Mouse (Mus musculus) midbrain, embryonic 10.5 days (tissue): Measurements from ENCODE around the gene Tmod3. TPM values are rescaled to one million over a fixed set of nuclear protein-coding genes. Genes with fewer than 3 reads are reported as not detected.

ENCODE experiments used
- DNase-seq: peaks from one replicate; pipeline ENCODE4 v3.0.0-alpha.2; 2017; ENCODE audit warnings: low spot score
- H3K27ac ChIP-seq: fragments of 300-500 bp; sonication (generic); replicated peaks from 2 replicates; pipeline ENCODE4 v1.5.1; 2016; ENCODE audit warnings: mild to moderate bottlenecking
- H3K27me3 ChIP-seq: fragments of 300-500 bp; sonication (generic); 2 replicates; pipeline ENCODE4 v1.6.1; 2016; ENCODE audit warnings: low read depth, mild to moderate bottlenecking; ENCODE audit not compliant: poor library complexity, severe bottlenecking
- H3K36me3 ChIP-seq: fragments of 300-500 bp; sonication (generic); 2 replicates; pipeline ENCODE4 v1.6.1; 2016; ENCODE audit warnings: mild to moderate bottlenecking, moderate library complexity
- H3K4me1 ChIP-seq: fragments of 300-500 bp; sonication (generic); 2 replicates; pipeline ENCODE4 v1.6.1; 2016
- H3K4me3 ChIP-seq: fragments of 300-500 bp; sonication (generic); 2 replicates; pipeline ENCODE4 v1.5.1; 2016; ENCODE audit warnings: mild to moderate bottlenecking, moderate library complexity
- H3K9me3 ChIP-seq: fragments of 300-500 bp; sonication (generic); replicated peaks from 2 replicates; pipeline ENCODE4 v1.6.1; 2016; ENCODE audit warnings: mild to moderate bottlenecking
- WGBS: fragments of 180-500 bp; shearing (Covaris S2); methylation state at CpG from one replicate; pipeline ENCODE4 v1.1.7; 2016; 5-methylcytosine and 5-hydroxymethylcytosine counted together
- polyA plus RNA-seq: library from polyadenylated mRNA; unstranded; fragments of >200 nt; fragmentation: Nextera tagmentation; extraction: Ambion mirVana; gene quantifications from 2 replicates; pipeline ENCODE4 v1.2.1, GENCODE M21; 2016

Gene Tmod3
- polyA plus RNA-seq, 1 experiment from 2014 or later = 90.8 TPM

- WGBS = 68% methylated on average over 3 of the region's 3 CpGs
- no peaks in the 10 kb centered on the region for H3K9me3 ChIP-seq
- no peak overlapping the region for H3K4me3 ChIP-seq
- H3K27ac ChIP-seq = no peak overlapping the region
- no peak for DNase-seq
- peaks cover 42% of the 10 kb centered on the region for H3K36me3 ChIP-seq
- no peaks in the 10 kb centered on the region for H3K27me3 ChIP-seq
- peaks cover 7% of the 10 kb centered on the region for H3K4me1 ChIP-seq
These were observed 82.2 kb downstream of the Tmod3 start for GRCm38 (mm10) chr9:75477212-75477611.

- H3K4me3 ChIP-seq = no peak overlapping the region
- WGBS = 80% methylated on average over 14 of the region's 14 CpGs
- H3K4me1 ChIP-seq = no peaks in the 10 kb centered on the region
- no peak overlapping the region for H3K27ac ChIP-seq
- peaks cover 86% of the 10 kb centered on the region for H3K36me3 ChIP-seq
- H3K9me3 ChIP-seq = no peaks in the 10 kb centered on the region; the same call in 1 of the 2 replicates
- no peaks in the 10 kb centered on the region for H3K27me3 ChIP-seq
- DNase-seq = peak; percentile 19
These were observed 91.2 kb downstream of the Tmod3 start for GRCm38 (mm10) chr9:75468297-75468696.

- no peak overlapping the region for H3K4me3 ChIP-seq
- H3K27ac ChIP-seq = no peak overlapping the region
- peaks cover 86% of the 10 kb centered on the region for H3K36me3 ChIP-seq
- no peaks in the 10 kb centered on the region; the same call in 1 of the 2 replicates for H3K9me3 ChIP-seq
- 95% methylated on average over 3 of the region's 3 CpGs for WGBS
- H3K27me3 ChIP-seq = no peaks in the 10 kb centered on the region
- DNase-seq = no peak
- H3K4me1 ChIP-seq = no peaks in the 10 kb centered on the region
These were observed 91.9 kb downstream of the Tmod3 start for GRCm38 (mm10) chr9:75467581-75467980.

- H3K36me3 ChIP-seq = peaks cover 86% of the 10 kb centered on the region
- WGBS = 93% methylated on average over 4 of the region's 4 CpGs
- no peaks in the 10 kb centered on the region; the same call in 1 of the 2 replicates for H3K9me3 ChIP-seq
- no peak for DNase-seq
- H3K4me3 ChIP-seq = no peak overlapping the region
- no peaks in the 10 kb centered on the region for H3K4me1 ChIP-seq
- no peaks in the 10 kb centered on the region for H3K27me3 ChIP-seq
- no peak overlapping the region for H3K27ac ChIP-seq
These were observed 92.8 kb downstream of the Tmod3 start for GRCm38 (mm10) chr9:75466641-75467040.

GRCm38 (mm10) chr9:75465856-75466255, 93.6 kb downstream of the Tmod3 start:
- H3K9me3 ChIP-seq = no peaks in the 10 kb centered on the region; the same call in 1 of the 2 replicates
- whole genome bisulfite sequencing = 96% methylated on average over 9 of the region's 9 CpGs
- H3K4me3 ChIP-seq = no peak overlapping the region
- no peaks in the 10 kb centered on the region for H3K4me1 ChIP-seq
- H3K27ac ChIP-seq = no peak overlapping the region
- no peaks in the 10 kb centered on the region for H3K27me3 ChIP-seq
- DNase-seq = no peak
- peaks cover 86% of the 10 kb centered on the region for H3K36me3 ChIP-seq

GRCm38 (mm10) chr9:75463050-75463660, 96.3 kb downstream of the Tmod3 start:
- Histone ChIP-seq H3K27me3 (no peaks in the 10 kb centered on the region), H3K9me3 (no peaks in the 10 kb centered on the region; the same call in 1 of the 2 replicates), H3K36me3 (peaks cover 98% of the 10 kb centered on the region), H3K27ac (no peak overlapping the region), H3K4me1 (no peaks in the 10 kb centered on the region), H3K4me3 (no peak overlapping the region)
- 84% methylated on average over 8 of the region's 8 CpGs for WGBS
- no peak for DNase-seq

- Histone ChIP-seq H3K9me3 (no peaks in the 10 kb centered on the region; the same call in 1 of the 2 replicates), H3K27ac (no peak overlapping the region), H3K4me1 (no peaks in the 10 kb centered on the region), H3K36me3 (peaks cover 98% of the 10 kb centered on the region), H3K4me3 (no peak overlapping the region), H3K27me3 (no peaks in the 10 kb centered on the region)
- DNase-seq = no peak
- 83% methylated on average over 10 of the region's 10 CpGs for WGBS
These were observed 103.8 kb downstream of the Tmod3 start for GRCm38 (mm10) chr9:75455684-75456083.

GRCm38 (mm10) chr9:75453994-75454393, 105.5 kb downstream of the Tmod3 start:
- H3K4me3 ChIP-seq = no peak overlapping the region
- no peaks in the 10 kb centered on the region for H3K4me1 ChIP-seq
- 92% methylated on average over 2 of the region's 2 CpGs for WGBS
- no peak for DNase-seq
- H3K27me3 ChIP-seq = no peaks in the 10 kb centered on the region
- H3K27ac ChIP-seq = no peak overlapping the region
- H3K36me3 ChIP-seq = peaks cover 96% of the 10 kb centered on the region
- H3K9me3 ChIP-seq = no peaks in the 10 kb centered on the region; the same call in 1 of the 2 replicates

GRCm38 (mm10) chr9:75448021-75448420, 111.4 kb downstream of the Tmod3 start:
- peaks cover 2% of the 10 kb centered on the region for H3K4me1 ChIP-seq
- H3K27me3 ChIP-seq = no peaks in the 10 kb centered on the region
- no peak overlapping the region for H3K4me3 ChIP-seq
- no peak for DNase-seq
- WGBS = 97% methylated on average over 3 of the region's 3 CpGs
- no peak overlapping the region for H3K27ac ChIP-seq
- H3K9me3 ChIP-seq = no peaks in the 10 kb centered on the region; the same call in 1 of the 2 replicates
- H3K36me3 ChIP-seq = peaks cover 85% of the 10 kb centered on the region

Other genes starting within 250 kb of the Tmod3 start
- not detected in 2 replicates for gene Bcl2l10, start 211.9 kb downstream of the Tmod3 start, polyA plus RNA-seq
- 138 and 156 TPM in 2 replicates for gene Mapk6, start 149.7 kb downstream of the Tmod3 start, polyA plus RNA-seq
- 49.4 and 52.3 TPM in 2 replicates for gene Leo1, start 118.1 kb downstream of the Tmod3 start, polyA plus RNA-seq
- gene Tmod2, start 51.7 kb upstream of the Tmod3 start, polyA plus RNA-seq = 39.1 and 52.2 TPM in 2 replicates
- 9.3 and 12.1 TPM in 2 replicates for gene Lysmd2, start 66.1 kb upstream of the Tmod3 start, polyA plus RNA-seq
- 25.3 and 45.8 TPM in 2 replicates for gene Scg3, start 124.4 kb upstream of the Tmod3 start, polyA plus RNA-seq
- 3.1 and 4.8 TPM in 2 replicates for gene Bmp5, start 215.7 kb upstream of the Tmod3 start, polyA plus RNA-seq